Mouse (Mus musculus) embryonic facial prominence, embryonic 12.5 days (tissue): ENCODE measurements at regions not wholly inside any gene's neighbourhood (a gene's known extent, or its start where the extent isn't known, plus 50 kb on each side); places are given as distances from the start of the nearest gene placed in this dataset.

Experiments
- ATAC-seq: fragments of 200-750 bp; cut with Nextera tagmentation; 2 replicates; pipeline ENCODE4 v1.8.0; 2017; ENCODE audit not compliant: insufficient number of reproducible peaks, insufficient read depth, low FRiP score, low TSS enrichment
- H3K27ac ChIP-seq: fragments of 300-500 bp; sonication (generic); 2 replicates; pipeline ENCODE4 v1.5.1; 2016; ENCODE audit warnings: mild to moderate bottlenecking
- H3K27me3 ChIP-seq: fragments of 300-500 bp; sonication (generic); 2 replicates; pipeline ENCODE4 v1.6.1; 2016; ENCODE audit warnings: mild to moderate bottlenecking, moderate library complexity
- H3K36me3 ChIP-seq: fragments of 300-500 bp; sonication (generic); 2 replicates; pipeline ENCODE4 v1.6.1; 2016; ENCODE audit warnings: mild to moderate bottlenecking
- H3K4me1 ChIP-seq: fragments of 300-500 bp; sonication (generic); 2 replicates; pipeline ENCODE4 v1.6.1; 2016
- H3K4me2 ChIP-seq: fragments of 300-500 bp; sonication (generic); replicated peaks from 2 replicates; pipeline ENCODE4 v1.6.1; 2016; ENCODE audit warnings: mild to moderate bottlenecking, moderate library complexity
- H3K4me3 ChIP-seq: fragments of 300-500 bp; sonication (generic); 2 replicates; pipeline ENCODE4 v1.5.1; 2016; ENCODE audit warnings: mild to moderate bottlenecking
- H3K9ac ChIP-seq: fragments of 300-500 bp; sonication (generic); 2 replicates; pipeline ENCODE4 v1.6.1; 2016; ENCODE audit warnings: mild to moderate bottlenecking, moderate library complexity
- H3K9me3 ChIP-seq: fragments of 300-500 bp; sonication (generic); 2 replicates; pipeline ENCODE4 v1.6.1; 2016; ENCODE audit warnings: mild to moderate bottlenecking, moderate library complexity
- WGBS: fragments of 180-500 bp; shearing (Covaris S2); methylation state at CpG from one replicate; pipeline ENCODE4 v1.1.7; 2016; 5-methylcytosine and 5-hydroxymethylcytosine counted together

DNA sequence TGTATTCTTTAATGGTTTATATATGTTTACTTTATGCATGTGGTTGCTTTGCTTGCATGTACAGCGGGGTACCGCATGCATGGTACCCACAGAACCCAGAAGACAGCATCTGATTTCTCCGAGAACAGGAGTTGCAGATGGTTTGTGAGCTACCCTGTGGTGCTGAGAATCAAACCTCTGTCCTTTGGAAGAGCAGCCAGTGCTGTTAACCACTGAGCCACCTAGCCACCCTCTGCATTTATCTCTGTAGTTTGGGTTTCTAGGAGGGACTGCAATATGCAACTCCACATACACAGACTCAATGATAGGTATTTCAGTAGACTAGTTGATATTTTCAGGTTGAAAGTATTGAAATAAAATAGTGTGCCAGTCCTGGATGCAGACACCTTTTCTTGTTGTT is 134.4 kb downstream of the Tex36 start:
- Histone ChIP-seq H3K36me3 (no peaks in the 10 kb centered on the region), H3K9me3 (peaks cover 6% of the 10 kb centered on the region; the same call in 1 of the 2 replicates), H3K4me1 (peaks cover 10% of the 10 kb centered on the region; the same call in 1 of the 2 replicates), H3K4me2 (no peak overlapping the region), H3K9ac (no peak overlapping the region), H3K27ac (no peak overlapping the region), H3K4me3 (no peak overlapping the region), H3K27me3 (no peaks in the 10 kb centered on the region)
- 89% methylated on average over 3 of the region's 3 CpGs for WGBS
- no peak for ATAC-seq

DNA sequence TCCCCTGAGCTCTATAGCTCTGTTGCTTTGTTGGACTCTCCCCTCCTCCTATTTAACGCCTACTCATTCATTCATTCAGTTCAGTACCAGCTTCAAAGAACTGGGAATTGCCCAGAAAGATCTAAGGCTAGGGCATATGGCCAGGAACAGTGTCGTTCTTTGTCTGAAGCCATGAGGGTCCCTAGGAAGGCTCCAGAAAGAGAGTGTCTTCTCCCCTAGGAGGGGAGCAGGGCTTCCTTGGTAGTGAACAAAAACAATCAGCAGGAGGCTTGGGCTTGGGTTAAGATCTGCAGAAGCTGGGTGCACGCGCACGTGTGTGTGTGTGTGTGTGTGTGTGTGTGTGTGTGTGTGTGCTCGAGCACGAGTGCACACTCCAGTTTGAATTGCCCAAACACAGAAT is 142.7 kb downstream of the Tex36 start:
- H3K27me3 ChIP-seq = no peaks in the 10 kb centered on the region

DNA sequence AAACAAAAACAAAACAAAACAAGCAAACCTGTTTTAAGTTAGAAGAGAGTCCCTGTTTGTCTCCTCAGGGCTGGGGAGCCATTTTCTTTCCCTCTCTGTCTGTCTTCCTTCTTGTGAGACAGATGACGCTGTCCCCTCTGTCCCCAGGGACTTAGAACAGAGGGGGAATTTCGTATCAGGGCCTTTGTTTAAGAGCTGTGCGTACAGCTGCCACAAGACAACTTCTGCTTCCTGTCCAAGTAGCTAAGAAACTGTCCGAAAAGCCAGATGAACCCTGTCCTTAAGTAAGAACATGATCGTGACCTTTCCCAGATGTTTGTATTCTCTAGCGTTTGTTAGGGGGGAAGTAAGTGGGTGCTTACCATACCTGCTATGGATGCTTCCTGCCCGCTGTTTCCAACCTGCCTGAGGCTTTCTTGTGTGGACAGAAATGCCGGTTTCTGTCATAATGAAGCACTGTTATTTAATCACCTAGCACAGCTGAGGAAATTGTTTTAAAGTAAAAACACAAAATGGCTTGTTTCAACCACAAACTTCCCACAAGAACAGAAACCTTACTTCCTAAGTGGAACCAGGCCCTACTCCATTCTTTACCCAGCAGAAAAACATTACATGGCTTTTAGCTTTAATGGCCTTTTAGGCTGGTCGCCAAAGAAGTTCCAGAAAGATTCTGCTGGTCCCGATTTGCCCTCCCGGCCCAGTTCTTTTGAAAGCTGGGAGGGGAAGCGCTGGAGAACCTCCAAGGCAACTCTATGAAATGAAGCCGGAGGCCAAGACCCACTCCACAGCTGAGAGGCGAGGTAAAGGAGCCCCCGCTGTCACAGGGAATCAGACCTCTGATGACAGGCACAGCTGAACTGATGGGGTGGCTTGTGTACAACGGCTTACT is 144.3 kb downstream of the Tex36 start:
- 19% methylated on average over 16 of the region's 16 CpGs for WGBS
- H3K4me2 ChIP-seq = peak overlapping the region; percentile 30

More for the DNA sequence above, 142.7 kb downstream of the Tex36 start:
- Histone ChIP-seq H3K27ac (no peak overlapping the region), H3K4me1 (peaks cover 25% of the 10 kb centered on the region; the same call in 1 of the 2 replicates), H3K4me3 (no peak overlapping the region), H3K4me2 (no peak overlapping the region), H3K9me3 (peaks cover 6% of the 10 kb centered on the region; the same call in 1 of the 2 replicates), H3K9ac (no peak overlapping the region), H3K36me3 (no peaks in the 10 kb centered on the region)
- ATAC-seq = no peak
- 49% methylated on average over 7 of the region's 7 CpGs for WGBS

DNA sequence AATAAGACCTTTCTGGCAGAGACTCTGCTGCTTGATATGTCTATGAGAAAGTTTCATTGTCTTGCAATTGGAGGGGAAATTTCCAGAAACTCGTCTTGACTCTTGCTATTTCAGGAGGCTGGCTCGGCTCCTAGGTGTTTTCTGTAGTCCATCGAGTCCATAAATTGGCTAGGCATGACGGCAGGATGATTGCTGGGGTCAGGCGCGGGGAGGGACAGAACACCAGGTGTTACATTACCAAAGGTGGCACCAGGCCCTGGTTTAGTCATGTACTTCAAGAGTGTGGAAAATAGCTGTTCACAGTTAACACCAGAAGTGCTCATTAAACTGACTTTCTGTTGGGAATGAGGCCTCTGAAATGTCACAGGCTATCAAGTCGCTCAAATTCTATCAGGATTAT is 151.7 kb downstream of the Tex36 start:
- no peaks in the 10 kb centered on the region for H3K27me3 ChIP-seq
- no peak for ATAC-seq
- no peak overlapping the region for H3K27ac ChIP-seq
- no peak overlapping the region for H3K4me3 ChIP-seq
- no peak overlapping the region for H3K9ac ChIP-seq
- H3K9me3 ChIP-seq = no peaks in the 10 kb centered on the region
- no peaks in the 10 kb centered on the region for H3K36me3 ChIP-seq
- H3K4me1 ChIP-seq = no peaks in the 10 kb centered on the region
- H3K4me2 ChIP-seq = no peak overlapping the region
- 76% methylated on average over 7 of the region's 7 CpGs for WGBS

More for the DNA sequence above, 144.3 kb downstream of the Tex36 start:
- Histone ChIP-seq H3K9ac (no peak overlapping the region), H3K4me1 (peaks cover 25% of the 10 kb centered on the region; the same call in 1 of the 2 replicates), H3K4me3 (no peak overlapping the region), H3K27me3 (no peaks in the 10 kb centered on the region), H3K27ac (peak overlapping the region; percentile 90), H3K9me3 (no peaks in the 10 kb centered on the region), H3K36me3 (no peaks in the 10 kb centered on the region)
- ATAC-seq = peak; percentile 44; the same call in 1 of the 2 replicates

DNA sequence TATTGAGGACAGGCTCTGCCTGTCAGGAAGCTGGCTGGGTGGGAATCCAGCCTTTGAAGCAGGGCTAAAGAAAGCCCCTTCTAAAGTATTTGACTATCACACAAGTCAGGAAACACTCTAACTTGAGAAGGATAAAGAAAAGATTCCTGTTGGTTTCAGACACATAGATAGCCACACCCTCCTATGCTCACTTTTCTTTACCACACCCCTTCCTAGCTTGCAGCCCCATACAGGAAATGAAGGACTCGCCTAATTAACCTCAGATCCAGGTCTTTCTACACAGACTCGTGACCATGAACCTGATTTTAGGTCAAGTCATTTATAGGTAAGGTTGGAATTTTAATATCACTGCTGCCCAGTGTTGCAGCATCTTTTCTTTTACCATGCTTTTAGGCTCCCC is 154.9 kb downstream of the Tex36 start:
- Histone ChIP-seq H3K9ac (no peak overlapping the region), H3K27me3 (no peaks in the 10 kb centered on the region), H3K4me1 (no peaks in the 10 kb centered on the region; the same call in 1 of the 2 replicates), H3K27ac (no peak overlapping the region), H3K4me3 (no peak overlapping the region), H3K4me2 (no peak overlapping the region), H3K9me3 (no peaks in the 10 kb centered on the region), H3K36me3 (no peaks in the 10 kb centered on the region)
- ATAC-seq = no peak
- 13% methylated on average over 2 of the region's 2 CpGs for WGBS

DNA sequence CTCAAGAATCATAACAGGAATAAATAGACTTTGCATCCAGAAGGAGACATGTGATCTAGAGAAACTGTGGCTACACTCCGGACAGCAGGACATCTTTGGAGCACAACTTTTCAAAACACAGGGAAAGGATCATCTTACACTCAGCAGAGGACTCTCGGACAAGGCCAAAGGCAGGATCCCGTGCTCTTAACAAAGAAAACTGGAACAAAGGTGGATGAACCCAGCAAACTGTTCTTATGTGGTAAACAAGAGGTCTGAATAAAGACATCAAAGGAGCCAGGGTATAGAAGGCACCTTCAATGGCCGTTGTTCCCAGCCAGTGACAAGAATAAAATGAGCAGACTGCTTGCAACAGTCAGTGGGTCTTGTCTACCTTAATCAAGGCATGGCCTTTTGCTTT is 160.3 kb downstream of the Tex36 start:
- ATAC-seq = no peak
- Histone ChIP-seq H3K4me3 (no peak overlapping the region), H3K27ac (peak overlapping the region; percentile 36; the same call in 1 of the 2 replicates), H3K36me3 (no peaks in the 10 kb centered on the region), H3K9me3 (no peaks in the 10 kb centered on the region), H3K4me1 (peaks cover 32% of the 10 kb centered on the region), H3K4me2 (no peak overlapping the region), H3K9ac (no peak overlapping the region), H3K27me3 (no peaks in the 10 kb centered on the region)
- 18% methylated on average over 4 of the region's 4 CpGs for WGBS

DNA sequence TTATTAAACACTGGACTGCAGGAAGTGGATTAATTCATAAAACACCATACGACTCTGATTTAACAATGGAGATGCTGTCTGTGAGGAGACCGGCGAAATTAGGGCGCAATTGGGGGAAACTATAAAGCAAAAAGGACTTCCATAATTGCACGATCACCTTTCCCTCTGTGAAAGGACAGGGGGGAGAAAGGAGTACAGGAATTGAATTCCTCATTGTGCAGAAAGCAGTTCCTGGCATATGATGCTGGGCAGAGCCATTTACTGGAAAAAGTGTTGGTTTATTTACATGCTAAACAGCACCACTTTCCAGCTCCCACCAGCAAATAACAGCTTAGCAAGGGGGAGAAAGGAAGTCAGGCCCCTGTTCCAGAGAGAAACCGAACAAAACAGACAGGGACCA is 160.8 kb downstream of the Tex36 start:
- no peaks in the 10 kb centered on the region for H3K27me3 ChIP-seq
- peak overlapping the region; percentile 36; the same call in 1 of the 2 replicates for H3K27ac ChIP-seq
- no peak for ATAC-seq
- 0 out of 2 replicates have a peak overlapping the region, but pooled peaks have one; percentile 13 for H3K4me2 ChIP-seq
- 49% methylated on average over 6 of the region's 6 CpGs for WGBS
- H3K9ac ChIP-seq = no peak overlapping the region
- no peaks in the 10 kb centered on the region for H3K9me3 ChIP-seq
- H3K4me1 ChIP-seq = peaks cover 32% of the 10 kb centered on the region
- H3K36me3 ChIP-seq = no peaks in the 10 kb centered on the region
- H3K4me3 ChIP-seq = no peak overlapping the region

DNA sequence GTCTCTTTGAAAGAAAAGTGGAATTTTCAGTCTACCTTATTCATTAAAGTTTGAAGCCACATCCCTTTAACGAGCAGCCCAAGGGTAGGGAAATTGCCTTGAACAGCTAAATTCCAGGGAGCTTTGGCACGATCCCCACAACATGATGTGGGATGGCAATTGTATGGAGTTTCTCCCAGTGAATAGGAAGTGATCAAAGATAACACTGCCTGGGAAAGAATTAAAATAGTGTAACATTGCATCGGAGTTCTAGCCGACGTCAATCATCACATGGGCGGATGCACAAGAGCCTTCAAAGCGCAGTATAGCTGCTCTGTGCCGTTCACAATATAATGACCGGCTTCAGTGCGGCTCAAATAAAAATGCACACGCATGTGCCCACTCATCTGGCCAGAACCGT is 161.2 kb downstream of the Tex36 start:
- H3K4me1 ChIP-seq = peaks cover 32% of the 10 kb centered on the region
- no peaks in the 10 kb centered on the region for H3K9me3 ChIP-seq
- H3K27me3 ChIP-seq = no peaks in the 10 kb centered on the region
- H3K9ac ChIP-seq = no peak overlapping the region
- ATAC-seq = no peak
- WGBS = 49% methylated on average over 12 of the region's 12 CpGs
- no peaks in the 10 kb centered on the region for H3K36me3 ChIP-seq
- 0 out of 2 replicates have a peak overlapping the region, but pooled peaks have one; percentile 13 for H3K4me2 ChIP-seq
- 0 out of 2 replicates have a peak overlapping the region, but pooled peaks have one; percentile 4 for H3K27ac ChIP-seq
- no peak overlapping the region for H3K4me3 ChIP-seq

DNA sequence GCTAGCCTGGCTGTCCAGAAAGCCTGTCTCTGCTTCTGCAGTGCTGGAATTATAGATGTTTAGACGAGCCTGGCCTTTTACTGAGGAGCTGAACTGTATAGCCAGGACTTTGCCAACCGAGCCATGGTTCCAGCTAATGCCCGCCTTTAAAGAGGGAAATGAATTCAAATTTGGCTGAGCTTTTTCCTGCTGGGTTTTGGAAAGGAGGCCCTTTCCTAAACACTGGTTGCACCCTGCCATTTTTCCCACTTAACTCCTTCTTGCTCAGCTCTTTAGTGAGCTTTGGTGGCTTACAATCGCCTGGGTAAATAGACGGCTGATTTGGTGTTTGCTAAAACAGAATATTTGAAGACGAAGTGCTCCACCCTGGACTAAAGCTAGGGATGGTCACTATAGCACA is 161.9 kb downstream of the Tex36 start:
- Histone ChIP-seq H3K4me1 (peaks cover 32% of the 10 kb centered on the region), H3K4me2 (no peak overlapping the region), H3K9ac (no peak overlapping the region), H3K9me3 (no peaks in the 10 kb centered on the region), H3K27ac (0 out of 2 replicates have a peak overlapping the region, but pooled peaks have one; percentile 4), H3K27me3 (no peaks in the 10 kb centered on the region), H3K36me3 (no peaks in the 10 kb centered on the region), H3K4me3 (no peak overlapping the region)
- ATAC-seq = no peak
- WGBS = 78% methylated on average over 6 of the region's 6 CpGs

DNA sequence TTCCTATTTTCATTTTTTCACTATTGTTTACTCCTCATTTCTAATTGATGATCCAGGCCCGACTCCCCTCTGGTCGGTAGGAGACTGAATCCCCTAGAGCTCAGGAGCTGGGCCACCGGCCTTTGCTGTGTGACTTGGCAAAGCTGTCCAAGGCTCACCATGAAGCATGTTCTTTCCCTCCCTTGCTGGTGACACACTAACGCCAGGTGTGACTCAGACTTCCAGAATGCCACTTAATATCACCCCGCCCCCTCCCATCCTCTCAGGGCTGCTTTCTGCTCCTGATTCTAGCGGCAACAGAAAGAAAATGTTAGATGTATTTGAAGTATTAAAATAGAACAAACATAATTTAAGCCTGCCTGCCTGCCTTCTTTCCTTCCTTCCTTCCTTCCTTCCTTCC is 163.3 kb downstream of the Tex36 start:
- Histone ChIP-seq H3K4me2 (no peak overlapping the region), H3K4me3 (no peak overlapping the region), H3K9ac (no peak overlapping the region), H3K27ac (no peak overlapping the region), H3K4me1 (peaks cover 32% of the 10 kb centered on the region), H3K9me3 (no peaks in the 10 kb centered on the region), H3K36me3 (no peaks in the 10 kb centered on the region), H3K27me3 (no peaks in the 10 kb centered on the region)
- no peak for ATAC-seq
- 48% methylated on average over 6 of the region's 6 CpGs for WGBS

DNA sequence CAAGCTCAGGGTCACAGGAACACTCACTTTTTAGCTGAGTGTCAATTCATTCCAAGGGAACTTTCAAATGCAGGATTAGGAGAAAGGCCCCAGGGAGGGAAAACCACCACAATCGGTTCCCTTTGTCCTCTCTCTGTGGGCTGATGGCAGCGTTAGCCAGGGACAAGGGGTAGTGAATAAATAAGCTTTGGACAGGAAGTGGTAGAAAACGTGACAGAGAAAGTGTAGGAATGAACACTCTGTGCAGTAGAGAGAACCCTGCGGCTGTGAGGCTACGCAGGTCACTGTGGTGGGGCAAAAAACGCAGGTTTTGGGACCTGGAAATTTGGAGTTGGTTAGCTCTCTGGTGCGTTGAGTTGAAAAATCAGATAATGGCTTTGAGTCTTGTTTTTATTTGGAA is 164.1 kb downstream of the Tex36 start:
- H3K9ac ChIP-seq = no peak overlapping the region
- no peak overlapping the region for H3K4me2 ChIP-seq
- H3K36me3 ChIP-seq = no peaks in the 10 kb centered on the region
- 9% methylated on average over 7 of the region's 7 CpGs for WGBS
- peaks cover 32% of the 10 kb centered on the region for H3K4me1 ChIP-seq
- H3K4me3 ChIP-seq = no peak overlapping the region
- H3K9me3 ChIP-seq = no peaks in the 10 kb centered on the region
- H3K27ac ChIP-seq = 0 out of 2 replicates have a peak overlapping the region, but pooled peaks have one; percentile 36
- no peak for ATAC-seq
- no peaks in the 10 kb centered on the region for H3K27me3 ChIP-seq
